In the genomic region with DNA sequence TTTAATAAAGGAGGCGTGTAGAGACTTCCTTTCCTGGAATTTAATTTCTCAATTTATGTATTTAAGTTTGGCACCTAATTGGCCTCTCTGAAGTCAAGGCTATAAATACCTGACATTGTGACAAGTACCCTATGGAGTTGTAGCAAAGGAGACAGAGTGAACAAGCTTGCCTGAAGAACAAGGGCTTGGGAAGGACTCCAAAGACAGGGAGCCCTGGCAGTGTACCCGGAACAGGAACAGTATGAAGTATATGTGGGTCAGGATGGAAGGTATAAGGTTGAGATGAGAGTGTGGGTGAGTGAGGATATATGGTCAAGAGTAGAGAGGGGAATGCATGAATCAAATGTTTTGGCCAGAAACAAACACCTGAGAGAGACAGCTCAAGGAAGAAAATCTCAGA, we compare ENCODE assay signal across 23 mouse cellular contexts. TPM values are rescaled to one million over a fixed set of nuclear protein-coding genes. Genes with fewer than 3 reads are reported as not detected.
"Had no signal": no experiment of that assay in that cellular context is flagged by ENCODE, and none has a peak within 500 bp of the region (broad histone marks: within the 10 kb centered on the region; RNA-seq: fewer than 3 reads in every experiment).

No protein-coding gene starts in this region.

- H3K36me3 ChIP-seq: limb, embryonic 12.5 days; limb, embryonic 15.5 days; midbrain, embryonic 10.5 days; midbrain, embryonic 15.5 days; neural tube, embryonic 12.5 days; neural tube, embryonic 15.5 days had no signal

- H3K4me2 ChIP-seq: limb, embryonic 12.5 days; limb, embryonic 15.5 days; liver, embryonic 11.5 days; lung, embryonic 14.5 days; midbrain, embryonic 15.5 days; neural tube, embryonic 12.5 days; neural tube, embryonic 15.5 days had no signal

- H3K4me1 ChIP-seq: limb, embryonic 12.5 days; limb, embryonic 15.5 days; megakaryocyte, embryonic 14.5 days; midbrain, embryonic 10.5 days; midbrain, embryonic 15.5 days; neural tube, embryonic 12.5 days; neural tube, embryonic 15.5 days had no signal

- DNase-seq: kidney, adult 9 months; kidney, postnatal 14 days; kidney, postnatal 4 days; left cerebral cortex, postnatal 4 days; liver, postnatal 0 days; lung, embryonic 14.5 days; right cerebral cortex, adult 18-20 months; right cerebral cortex, postnatal 14 days; right cerebral cortex, postnatal 4 days; thymus, adult 2 months; thymus, postnatal 25 days had no signal

- H3K27me3 ChIP-seq: limb, embryonic 12.5 days; limb, embryonic 15.5 days; megakaryocyte, embryonic 14.5 days; midbrain, embryonic 15.5 days; neural tube, embryonic 12.5 days; neural tube, embryonic 15.5 days had no signal

- H3K4me3 ChIP-seq: limb, embryonic 12.5 days; limb, embryonic 15.5 days; megakaryocyte, embryonic 14.5 days; midbrain, embryonic 10.5 days; midbrain, embryonic 15.5 days; neural tube, embryonic 12.5 days; neural tube, embryonic 15.5 days had no signal

- H3K9me3 ChIP-seq: limb, embryonic 12.5 days; limb, embryonic 15.5 days; megakaryocyte, embryonic 14.5 days; midbrain, embryonic 10.5 days; midbrain, embryonic 15.5 days; neural tube, embryonic 12.5 days; neural tube, embryonic 15.5 days had no signal

- H3K27ac ChIP-seq: limb, embryonic 12.5 days; limb, embryonic 15.5 days; liver, embryonic 14.5 days; macrophage; midbrain, embryonic 10.5 days; midbrain, embryonic 15.5 days; neural tube, embryonic 12.5 days; neural tube, embryonic 15.5 days; stomach, postnatal 0 days had no signal

- H3K9ac ChIP-seq: limb, embryonic 12.5 days; limb, embryonic 15.5 days; liver, embryonic 14.5 days; liver, postnatal 0 days; lung, embryonic 14.5 days; midbrain, embryonic 15.5 days; neural tube, embryonic 12.5 days; neural tube, embryonic 15.5 days had no signal

- ATAC-seq: liver, postnatal 0 days; lung, postnatal 0 days; midbrain, embryonic 15.5 days had no signal

RNA-seq across cellular contexts. Expression of a gene that starts 28.4 kb away (rescaled TPM):
- polyA plus RNA-seq: macrophage had no signal
